Mouse (Mus musculus): ENCODE results near the gene Tcf7l1. TPM values are rescaled to one million over a fixed set of nuclear protein-coding genes. Genes with fewer than 3 reads are reported as not detected.

Tcf7l1 gene
- polyA plus RNA-seq, 1 experiment: 29.1 TPM

DNA sequence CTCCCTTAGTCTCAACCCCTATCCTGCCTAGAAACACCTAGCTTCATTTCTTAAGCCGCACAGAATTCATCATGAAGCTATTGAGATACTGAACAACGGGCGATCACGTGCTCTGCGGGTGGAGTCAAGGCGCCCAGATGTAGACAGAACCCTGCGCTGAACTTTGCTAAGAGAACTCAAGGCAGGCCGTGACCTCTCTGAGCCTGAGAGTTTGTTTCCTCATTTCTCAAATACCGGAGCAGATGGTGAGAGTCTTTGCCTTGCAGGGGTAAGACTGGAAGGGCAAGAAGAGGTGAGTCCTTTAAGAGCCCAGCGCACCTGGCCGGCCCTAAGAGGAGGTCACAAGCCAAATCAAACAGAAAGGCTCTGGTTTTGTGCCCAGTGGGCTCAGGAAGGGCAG lies 52.2 kb downstream of the Tcf7l1 start:
- Histone ChIP-seq H3K4me3 (replicated peaks; ENCODE audit: control insufficient read depth, low read depth, low read length) (no peak overlapping the region), H3K4me1 (ENCODE audit: control insufficient read depth, insufficient read depth, low read length) (no peaks in the 10 kb centered on the region), H3K27ac (ENCODE audit: control insufficient read depth, insufficient read depth, low read depth, low read length, poor library complexity) (no peak overlapping the region)
- TF ChIP-seq POLR2A (IDR thresholded peaks at IDR 0.05; ENCODE audit: borderline replicate concordance, control insufficient read depth, low read depth, low read length): no peak
- TF ChIP-seq CTCF (IDR thresholded peaks at IDR 0.05; ENCODE audit: control insufficient read depth, insufficient read depth, low read length): no peak
- WGBS: 77% methylated on average over 11 of the region's 11 CpGs

DNA sequence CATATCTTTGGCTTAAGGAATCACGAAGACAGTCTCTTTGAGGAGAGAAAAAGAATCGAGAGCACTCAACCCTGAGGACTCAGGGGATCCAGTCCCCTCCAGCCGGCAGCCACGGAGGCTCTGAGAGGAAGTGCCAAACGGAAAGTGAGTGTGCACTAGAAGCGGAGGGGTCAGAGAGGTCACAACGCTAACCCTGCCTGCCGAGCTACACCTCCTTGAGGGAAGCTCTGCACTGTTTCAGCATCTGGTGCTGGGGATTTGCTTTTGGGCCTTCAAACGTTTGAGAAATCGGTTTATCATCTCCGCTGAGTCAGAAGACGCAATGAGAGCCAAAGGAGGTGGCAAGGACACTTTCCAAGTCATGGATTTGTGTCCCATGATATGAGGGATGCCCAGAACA lies 53.8 kb downstream of the Tcf7l1 start:
- Histone ChIP-seq H3K4me3 (replicated peaks; ENCODE audit: control insufficient read depth, low read depth, low read length) (no peak overlapping the region), H3K27ac (ENCODE audit: control insufficient read depth, insufficient read depth, low read depth, low read length, poor library complexity) (no peak overlapping the region), H3K4me1 (ENCODE audit: control insufficient read depth, insufficient read depth, low read length) (no peaks in the 10 kb centered on the region)
- 5% methylated on average over 12 of the region's 12 CpGs for WGBS
- TF ChIP-seq CTCF (IDR thresholded peaks at IDR 0.05; ENCODE audit: control insufficient read depth, insufficient read depth, low read length) (no peak), POLR2A (IDR thresholded peaks at IDR 0.05; ENCODE audit: borderline replicate concordance, control insufficient read depth, low read depth, low read length) (no peak)

DNA sequence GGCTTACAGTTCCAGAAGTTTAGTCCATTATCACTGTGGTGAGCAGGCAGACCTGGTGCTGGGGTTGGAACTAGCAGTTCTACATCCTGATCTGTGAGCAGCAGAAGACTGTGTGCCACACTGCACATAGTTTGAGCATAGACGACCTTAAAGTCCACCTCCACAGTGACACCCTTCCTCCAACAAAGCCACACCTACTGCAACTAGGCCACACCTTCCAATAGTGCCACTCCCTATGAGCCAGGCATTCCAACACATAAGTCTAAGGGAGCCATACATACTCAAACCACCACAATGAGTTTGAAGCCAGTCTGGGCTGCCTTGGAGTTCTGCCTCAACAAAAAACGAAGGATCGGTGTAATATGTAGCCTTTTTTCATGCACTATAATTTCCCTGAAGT lies 55.7 kb downstream of the Tcf7l1 start:
- H3K4me3 ChIP-seq (replicated peaks; ENCODE audit: control insufficient read depth, low read depth, low read length): no peak overlapping the region
- WGBS: 86% methylated on average over 3 of the region's 3 CpGs
- TF ChIP-seq CTCF (IDR thresholded peaks at IDR 0.05; ENCODE audit: control insufficient read depth, insufficient read depth, low read length): no peak
- TF ChIP-seq POLR2A (IDR thresholded peaks at IDR 0.05; ENCODE audit: borderline replicate concordance, control insufficient read depth, low read depth, low read length): no peak
- no peak overlapping the region for H3K27ac ChIP-seq (ENCODE audit: control insufficient read depth, insufficient read depth, low read depth, low read length, poor library complexity)
- H3K4me1 ChIP-seq (ENCODE audit: control insufficient read depth, insufficient read depth, low read length): no peaks in the 10 kb centered on the region

DNA sequence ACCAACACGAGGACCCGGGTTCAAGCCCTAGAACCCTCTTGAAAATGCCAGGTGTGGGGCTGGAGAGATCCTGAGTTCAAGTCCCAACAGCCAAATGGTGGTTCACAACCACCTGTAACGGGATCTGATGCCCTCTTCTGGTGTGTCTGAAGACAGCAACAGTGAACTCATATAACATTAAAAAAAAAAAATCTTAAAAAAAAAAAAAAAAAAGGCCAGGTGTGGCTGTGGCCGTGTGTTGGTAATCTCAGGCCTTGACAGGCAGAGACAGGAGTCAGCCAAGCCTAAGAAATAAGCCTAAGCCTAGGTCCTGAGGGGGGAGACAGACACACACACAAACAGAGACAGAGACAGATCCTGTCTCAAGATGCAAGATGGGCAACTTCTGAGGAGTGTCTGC lies 56.9 kb downstream of the Tcf7l1 start:
- no peak overlapping the region for H3K4me3 ChIP-seq (replicated peaks; ENCODE audit: control insufficient read depth, low read depth, low read length)
- no peaks in the 10 kb centered on the region for H3K4me1 ChIP-seq (ENCODE audit: control insufficient read depth, insufficient read depth, low read length)
- no peak for TF ChIP-seq CTCF (IDR thresholded peaks at IDR 0.05; ENCODE audit: control insufficient read depth, insufficient read depth, low read length)
- TF ChIP-seq POLR2A (IDR thresholded peaks at IDR 0.05; ENCODE audit: borderline replicate concordance, control insufficient read depth, low read depth, low read length): no peak
- WGBS: 79% methylated on average over 4 of the region's 4 CpGs
- no peak overlapping the region for H3K27ac ChIP-seq (ENCODE audit: control insufficient read depth, insufficient read depth, low read depth, low read length, poor library complexity)

DNA sequence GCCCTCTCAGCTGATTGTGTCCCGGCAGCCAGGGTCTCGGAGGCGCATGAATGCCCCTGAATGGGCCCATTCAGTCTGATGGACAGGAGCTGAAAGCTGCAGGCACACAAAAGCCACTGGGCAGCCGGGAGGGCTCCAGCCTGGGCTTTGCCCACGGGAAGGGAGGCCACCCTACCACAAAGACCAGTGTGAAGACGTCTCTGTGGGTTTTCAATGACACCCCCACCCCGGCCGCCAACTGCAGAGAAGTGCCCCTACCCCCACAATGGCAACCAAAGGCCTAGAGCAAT lies 58.5 kb downstream of the Tcf7l1 start:
- H3K4me1 ChIP-seq (ENCODE audit: control insufficient read depth, insufficient read depth, low read length): no peaks in the 10 kb centered on the region
- no peak overlapping the region for H3K4me3 ChIP-seq (replicated peaks; ENCODE audit: control insufficient read depth, low read depth, low read length)
- H3K27ac ChIP-seq (ENCODE audit: control insufficient read depth, insufficient read depth, low read depth, low read length, poor library complexity): no peak overlapping the region
- TF ChIP-seq POLR2A (IDR thresholded peaks at IDR 0.05; ENCODE audit: borderline replicate concordance, control insufficient read depth, low read depth, low read length) (no peak), CTCF (IDR thresholded peaks at IDR 0.05; ENCODE audit: control insufficient read depth, insufficient read depth, low read length) (no peak)
- 81% methylated on average over 8 of the region's 8 CpGs for WGBS

DNA sequence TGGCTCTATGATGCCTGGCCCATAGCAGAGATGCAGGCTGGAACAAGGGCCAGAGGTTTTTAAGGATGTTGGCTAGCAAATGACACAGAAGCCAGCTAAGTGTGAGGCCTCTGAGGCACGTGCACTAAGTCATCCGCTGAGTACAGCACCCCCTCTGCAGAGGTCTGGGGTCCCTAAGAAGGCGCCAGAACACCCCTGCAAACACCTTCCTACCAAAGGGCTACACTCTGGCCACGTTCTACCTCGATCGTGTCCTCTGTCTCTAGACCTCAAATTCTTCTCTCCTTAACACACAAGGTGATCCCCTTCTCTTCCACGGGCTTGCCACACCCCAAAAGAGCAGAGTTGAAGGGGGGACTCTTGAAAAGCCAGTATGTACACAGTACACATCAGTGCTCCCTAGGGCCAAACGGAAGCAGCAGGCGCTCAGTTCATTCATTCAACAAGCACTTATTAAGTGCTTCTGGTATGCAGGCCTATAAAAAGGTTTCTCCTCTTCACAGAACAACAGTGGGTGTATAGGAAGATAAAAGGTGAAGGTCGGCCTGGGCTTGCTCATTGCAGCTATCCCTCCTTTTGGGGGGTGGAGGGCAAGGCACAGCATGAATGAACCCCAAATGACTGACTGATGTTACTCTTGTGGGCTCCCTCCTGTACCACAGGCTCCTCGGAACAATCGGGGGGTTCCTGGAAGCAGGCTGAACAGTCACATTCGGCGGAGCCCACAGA lies 59.1 kb downstream of the Tcf7l1 start:
- no peak for TF ChIP-seq POLR2A (IDR thresholded peaks at IDR 0.05; ENCODE audit: borderline replicate concordance, control insufficient read depth, low read depth, low read length)
- no peak for TF ChIP-seq CTCF (IDR thresholded peaks at IDR 0.05; ENCODE audit: control insufficient read depth, insufficient read depth, low read length)
- 79% methylated on average over 14 of the region's 14 CpGs for WGBS

DNA sequence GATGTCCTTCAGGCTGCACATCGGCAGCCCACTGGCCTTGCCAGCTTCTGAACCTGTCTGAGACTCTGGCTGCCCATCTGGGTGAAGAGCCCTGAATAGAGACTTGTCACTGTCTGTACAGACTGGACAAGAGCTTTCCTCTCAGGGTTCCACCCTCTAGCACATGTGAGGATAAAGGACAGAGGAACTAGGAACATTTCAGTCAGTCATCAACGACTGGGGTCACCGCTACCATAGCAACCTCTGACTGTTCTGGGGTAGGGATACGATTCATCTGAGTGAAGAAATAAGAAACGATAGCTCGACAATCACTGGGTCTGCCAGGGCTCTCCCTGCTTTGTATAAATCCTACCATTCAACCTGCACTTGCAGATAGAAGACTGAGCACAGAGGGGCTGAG lies 61.2 kb downstream of the Tcf7l1 start:
- Histone ChIP-seq H3K4me3 (replicated peaks; ENCODE audit: control insufficient read depth, low read depth, low read length) (no peak overlapping the region), H3K27ac (ENCODE audit: control insufficient read depth, insufficient read depth, low read depth, low read length, poor library complexity) (no peak overlapping the region), H3K4me1 (ENCODE audit: control insufficient read depth, insufficient read depth, low read length) (no peaks in the 10 kb centered on the region)
- no peak for TF ChIP-seq POLR2A (IDR thresholded peaks at IDR 0.05; ENCODE audit: borderline replicate concordance, control insufficient read depth, low read depth, low read length)
- no peak for TF ChIP-seq CTCF (IDR thresholded peaks at IDR 0.05; ENCODE audit: control insufficient read depth, insufficient read depth, low read length)
- 78% methylated on average over 6 of the region's 6 CpGs for WGBS

More for the DNA sequence above, 59.1 kb downstream of the Tcf7l1 start:
- Histone ChIP-seq H3K4me1 (ENCODE audit: control insufficient read depth, insufficient read depth, low read length) (no peaks in the 10 kb centered on the region), H3K4me3 (replicated peaks; ENCODE audit: control insufficient read depth, low read depth, low read length) (no peak overlapping the region), H3K27ac (ENCODE audit: control insufficient read depth, insufficient read depth, low read depth, low read length, poor library complexity) (no peak overlapping the region)

DNA sequence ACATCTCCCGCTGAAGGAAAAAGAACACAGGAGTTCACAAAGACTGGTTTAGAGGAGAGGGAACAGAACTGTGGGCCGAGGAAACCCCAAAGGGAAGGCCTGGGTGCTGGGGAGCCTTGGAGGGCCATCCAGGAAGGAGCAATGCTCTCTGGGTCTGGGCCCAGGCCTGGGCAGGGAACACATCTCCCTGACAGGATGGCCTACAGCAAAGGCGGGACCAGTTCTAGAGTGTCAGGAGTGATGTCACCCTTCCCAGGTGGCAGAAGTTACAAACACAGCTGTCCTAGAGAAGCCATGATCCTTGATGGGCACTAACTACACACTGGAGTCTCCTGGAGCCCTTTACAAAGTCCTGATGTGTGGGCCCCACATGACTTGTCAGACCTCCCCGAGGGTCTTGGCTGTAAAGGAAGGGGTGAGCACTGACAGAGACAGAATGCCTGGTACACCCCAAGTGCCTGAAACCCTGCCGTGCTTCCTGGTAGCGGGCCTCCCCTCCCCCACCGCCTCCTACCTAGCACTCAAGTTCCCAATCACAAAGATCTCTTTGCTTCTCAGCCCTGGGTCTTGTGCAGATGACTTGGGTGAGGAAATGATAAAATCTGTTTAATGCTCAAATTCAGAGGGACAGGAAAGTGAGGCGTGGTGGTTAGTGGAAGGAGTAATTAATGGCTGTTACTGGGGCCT lies 64.4 kb downstream of the Tcf7l1 start:
- no peak overlapping the region for H3K4me3 ChIP-seq (replicated peaks; ENCODE audit: control insufficient read depth, low read depth, low read length)
- H3K4me1 ChIP-seq (ENCODE audit: control insufficient read depth, insufficient read depth, low read length): no peaks in the 10 kb centered on the region
- H3K27ac ChIP-seq (ENCODE audit: control insufficient read depth, insufficient read depth, low read depth, low read length, poor library complexity): no peak overlapping the region
- WGBS: 57% methylated on average over 8 of the region's 8 CpGs
- TF ChIP-seq POLR2A (IDR thresholded peaks at IDR 0.05; ENCODE audit: borderline replicate concordance, control insufficient read depth, low read depth, low read length) (no peak), CTCF (IDR thresholded peaks at IDR 0.05; ENCODE audit: control insufficient read depth, insufficient read depth, low read length) (no peak)

Data from bone marrow, adult 2 months (tissue).